Mouse (Mus musculus) forebrain, embryonic 10.5 days (tissue): ENCODE measurements at regions not wholly inside any gene's neighbourhood (a gene's known extent, or its start where the extent isn't known, plus 50 kb on each side); places are given as distances from the start of the nearest gene placed in this dataset.

ENCODE experiments used
- DNase-seq: peaks from one replicate; pipeline ENCODE4 v3.0.0-alpha.2; 2017; ENCODE audit warnings: low spot score; ENCODE audit errors: extremely low spot score
- H3K27ac ChIP-seq: fragments of 300-500 bp; sonication (generic); 2 replicates; pipeline ENCODE4 v1.5.1; 2016; ENCODE audit warnings: mild to moderate bottlenecking
- H3K27me3 ChIP-seq: fragments of 300-500 bp; sonication (generic); 2 replicates; pipeline ENCODE4 v1.6.1; 2016; ENCODE audit warnings: mild to moderate bottlenecking; ENCODE audit not compliant: poor library complexity, severe bottlenecking
- H3K36me3 ChIP-seq: fragments of 300-500 bp; sonication (generic); replicated peaks from 2 replicates; pipeline ENCODE4 v1.6.1; 2016; ENCODE audit warnings: mild to moderate bottlenecking, moderate library complexity
- H3K4me1 ChIP-seq: fragments of 300-500 bp; sonication (generic); 2 replicates; pipeline ENCODE4 v1.6.1; 2016
- H3K4me3 ChIP-seq: fragments of 300-500 bp; sonication (generic); 2 replicates; pipeline ENCODE4 v1.5.1; 2016; ENCODE audit warnings: mild to moderate bottlenecking, moderate library complexity
- H3K9me3 ChIP-seq: fragments of 300-500 bp; sonication (generic); 2 replicates; pipeline ENCODE4 v1.6.1; 2016; ENCODE audit warnings: mild to moderate bottlenecking, moderate library complexity
- WGBS: fragments of 180-500 bp; shearing (Covaris S2); methylation state at CpG from one replicate; pipeline ENCODE4 v1.1.7; 2016; 5-methylcytosine and 5-hydroxymethylcytosine counted together

GRCm38 (mm10) chr16:7951616-7952015 lies 473.3 kb downstream of the Tmem114 start:
- no peak overlapping the region for H3K27ac ChIP-seq
- no peaks in the 10 kb centered on the region for H3K9me3 ChIP-seq
- H3K27me3 ChIP-seq: no peaks in the 10 kb centered on the region
- H3K36me3 ChIP-seq: no peaks in the 10 kb centered on the region
- no peak overlapping the region for H3K4me3 ChIP-seq
- 86% methylated on average over 2 of the region's 2 CpGs for WGBS
- DNase-seq: no peak
- H3K4me1 ChIP-seq: no peaks in the 10 kb centered on the region

- 80% methylated on average over 2 of the region's 2 CpGs for WGBS
Measured at GRCm38 (mm10) chr16:7942333-7942732, 482.6 kb downstream of the Tmem114 start.

DNA sequence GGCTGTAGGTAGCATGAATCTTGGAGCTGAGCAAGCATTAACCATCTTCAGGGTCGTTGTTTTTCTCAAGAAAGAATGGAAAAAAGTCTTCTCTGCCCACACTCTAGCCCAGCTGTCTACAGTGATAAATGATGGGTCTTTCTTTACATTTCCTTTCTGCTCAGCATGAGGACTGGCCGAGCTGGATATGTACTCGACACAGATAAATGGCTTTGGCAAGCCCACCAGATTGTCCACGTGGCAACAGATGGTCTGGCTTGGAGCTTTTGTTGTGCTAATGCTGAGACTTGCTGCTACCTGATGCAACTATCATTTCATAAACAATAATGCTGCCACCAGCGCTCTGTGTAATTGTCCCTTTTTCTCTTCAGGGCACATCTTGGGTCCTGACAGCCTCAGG lies 487.8 kb downstream of the Tmem114 start:
- 82% methylated on average over 5 of the region's 5 CpGs for WGBS
- DNase-seq: no peak
- H3K4me1 ChIP-seq: no peaks in the 10 kb centered on the region
- no peaks in the 10 kb centered on the region for H3K9me3 ChIP-seq
- H3K4me3 ChIP-seq: no peak overlapping the region
- no peak overlapping the region for H3K27ac ChIP-seq
- 0 out of 2 replicates have a peak, but pooled peaks cover 9% of the 10 kb centered on the region for H3K27me3 ChIP-seq
- no peaks in the 10 kb centered on the region for H3K36me3 ChIP-seq

More at GRCm38 (mm10) chr16:7942333-7942732, 482.6 kb downstream of the Tmem114 start:
- Histone ChIP-seq H3K27ac (no peak overlapping the region), H3K4me1 (no peaks in the 10 kb centered on the region), H3K4me3 (no peak overlapping the region), H3K27me3 (0 out of 2 replicates have a peak, but pooled peaks cover 2% of the 10 kb centered on the region), H3K9me3 (no peaks in the 10 kb centered on the region), H3K36me3 (no peaks in the 10 kb centered on the region)
- DNase-seq: no peak

DNA sequence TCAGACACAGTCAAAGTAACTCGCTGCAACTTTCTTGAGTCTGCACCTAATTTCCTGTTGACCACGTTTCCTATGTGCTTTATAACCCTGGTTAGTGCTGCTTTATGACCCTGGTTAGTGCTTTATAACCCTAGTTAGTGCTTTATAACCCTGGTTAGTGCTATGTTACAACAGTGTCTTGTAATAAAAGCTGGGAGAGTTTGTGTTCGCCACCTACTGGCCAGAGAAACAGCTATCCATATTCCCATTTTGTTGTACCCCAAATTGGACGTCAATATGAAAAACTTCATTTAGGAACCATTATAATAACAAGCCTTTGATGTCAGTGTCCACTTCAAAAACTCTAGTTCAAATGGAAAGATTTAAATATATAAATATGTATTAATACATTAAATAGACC lies 492.6 kb downstream of the Tmem114 start:
- 64% methylated on average over 4 of the region's 4 CpGs for WGBS
- Histone ChIP-seq H3K4me1 (no peaks in the 10 kb centered on the region), H3K36me3 (no peaks in the 10 kb centered on the region), H3K27ac (no peak overlapping the region), H3K4me3 (no peak overlapping the region), H3K27me3 (0 out of 2 replicates have a peak, but pooled peaks cover 8% of the 10 kb centered on the region), H3K9me3 (no peaks in the 10 kb centered on the region)
- no peak for DNase-seq

DNA sequence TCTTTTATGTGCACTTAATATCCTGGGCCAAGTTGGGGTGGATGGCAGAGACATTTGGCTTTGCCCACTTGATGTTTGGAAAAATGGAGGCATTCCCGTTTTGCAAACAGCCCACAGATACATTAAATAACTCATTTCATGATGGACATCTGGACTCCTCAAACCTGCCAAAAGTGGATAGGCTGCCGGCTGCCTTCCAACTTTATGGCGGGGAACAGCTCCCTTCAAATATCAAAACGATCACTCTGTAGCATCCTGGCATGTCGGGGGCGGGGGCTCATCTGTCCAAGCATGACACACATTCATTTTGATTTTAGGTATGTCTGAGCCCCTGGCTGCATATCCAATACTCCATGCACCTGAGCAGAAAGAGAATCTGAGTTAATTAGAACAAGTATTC lies 493.3 kb downstream of the Tmem114 start:
- 93% methylated on average over 6 of the region's 6 CpGs for WGBS
- Histone ChIP-seq H3K36me3 (no peaks in the 10 kb centered on the region), H3K27me3 (0 out of 2 replicates have a peak, but pooled peaks cover 1% of the 10 kb centered on the region), H3K4me1 (no peaks in the 10 kb centered on the region), H3K27ac (no peak overlapping the region), H3K4me3 (no peak overlapping the region), H3K9me3 (no peaks in the 10 kb centered on the region)
- DNase-seq: no peak

- H3K4me1 ChIP-seq: no peaks in the 10 kb centered on the region
- no peak overlapping the region for H3K27ac ChIP-seq
- H3K27me3 ChIP-seq: no peaks in the 10 kb centered on the region
- 88% methylated on average over 4 of the region's 4 CpGs for WGBS
- H3K4me3 ChIP-seq: no peak overlapping the region
- no peaks in the 10 kb centered on the region for H3K36me3 ChIP-seq
- DNase-seq: no peak
- H3K9me3 ChIP-seq: no peaks in the 10 kb centered on the region
Measured at GRCm38 (mm10) chr16:7929112-7929511, 495.8 kb downstream of the Tmem114 start.

GRCm38 (mm10) chr16:7928391-7928935 lies 496.5 kb downstream of the Tmem114 start:
- H3K4me1 ChIP-seq: no peaks in the 10 kb centered on the region
- H3K27me3 ChIP-seq: no peaks in the 10 kb centered on the region
- no peak overlapping the region for H3K27ac ChIP-seq
- H3K4me3 ChIP-seq: no peak overlapping the region
- H3K9me3 ChIP-seq: no peaks in the 10 kb centered on the region
- 86% methylated on average over 6 of the region's 6 CpGs for WGBS
- DNase-seq: no peak
- no peaks in the 10 kb centered on the region for H3K36me3 ChIP-seq

DNA sequence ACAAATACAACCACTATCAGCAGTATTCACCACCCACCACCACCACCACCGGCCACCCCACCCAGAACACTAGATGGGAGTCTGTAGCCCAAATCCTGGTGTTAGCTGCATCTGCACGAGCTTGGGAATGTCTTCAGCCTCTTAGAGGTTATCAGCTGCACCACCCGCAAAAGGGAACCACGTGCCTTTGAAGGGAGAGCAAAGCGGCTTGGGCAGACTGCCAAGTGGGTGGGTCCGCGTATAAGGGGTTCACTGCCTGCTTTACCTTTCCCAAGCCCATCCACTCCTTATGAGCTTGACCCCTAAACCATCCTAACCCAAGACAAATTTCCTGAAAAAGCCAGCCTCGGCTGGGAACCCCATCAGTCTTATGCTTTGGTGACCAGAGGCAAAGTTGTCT lies 497.2 kb downstream of the Tmem114 start:
- no peaks in the 10 kb centered on the region for H3K4me1 ChIP-seq
- H3K36me3 ChIP-seq: no peaks in the 10 kb centered on the region
- 85% methylated on average over 8 of the region's 8 CpGs for WGBS
- H3K27me3 ChIP-seq: no peaks in the 10 kb centered on the region
- DNase-seq: no peak
- H3K4me3 ChIP-seq: no peak overlapping the region
- H3K9me3 ChIP-seq: no peaks in the 10 kb centered on the region
- H3K27ac ChIP-seq: no peak overlapping the region

DNA sequence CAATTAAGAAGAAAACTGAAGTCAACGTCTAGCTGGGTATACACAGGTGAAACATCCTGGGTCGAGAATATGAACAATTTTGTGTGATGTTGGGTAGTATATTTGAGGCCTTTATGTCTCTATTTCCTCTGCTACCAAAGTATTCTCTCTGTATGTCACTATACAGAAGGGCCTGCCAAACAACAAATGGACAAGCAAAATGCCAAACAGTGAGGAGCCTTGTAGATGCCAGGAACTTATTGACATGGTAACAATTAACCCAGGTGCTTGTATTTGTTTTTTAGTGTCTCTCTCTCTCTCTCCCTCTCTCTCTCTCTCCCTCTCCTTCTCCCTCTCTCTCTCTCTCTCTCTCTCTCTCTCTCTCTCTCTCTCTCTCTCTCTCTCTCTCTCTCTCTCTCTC lies 529.1 kb downstream of the Tmem114 start:
- H3K4me3 ChIP-seq: no peak overlapping the region
- DNase-seq: no peak
- no peaks in the 10 kb centered on the region for H3K9me3 ChIP-seq
- no peaks in the 10 kb centered on the region for H3K27me3 ChIP-seq
- WGBS: 80% methylated on average over 2 of the region's 2 CpGs
- H3K36me3 ChIP-seq: no peaks in the 10 kb centered on the region
- no peaks in the 10 kb centered on the region for H3K4me1 ChIP-seq
- H3K27ac ChIP-seq: no peak overlapping the region

- Histone ChIP-seq H3K36me3 (no peaks in the 10 kb centered on the region), H3K4me3 (no peak overlapping the region), H3K27me3 (no peaks in the 10 kb centered on the region), H3K9me3 (no peaks in the 10 kb centered on the region), H3K4me1 (no peaks in the 10 kb centered on the region), H3K27ac (no peak overlapping the region)
- no peak for DNase-seq
- WGBS: 86% methylated on average over 5 of the region's 5 CpGs
Measured at GRCm38 (mm10) chr16:7892799-7893198, 532.1 kb downstream of the Tmem114 start.

DNA sequence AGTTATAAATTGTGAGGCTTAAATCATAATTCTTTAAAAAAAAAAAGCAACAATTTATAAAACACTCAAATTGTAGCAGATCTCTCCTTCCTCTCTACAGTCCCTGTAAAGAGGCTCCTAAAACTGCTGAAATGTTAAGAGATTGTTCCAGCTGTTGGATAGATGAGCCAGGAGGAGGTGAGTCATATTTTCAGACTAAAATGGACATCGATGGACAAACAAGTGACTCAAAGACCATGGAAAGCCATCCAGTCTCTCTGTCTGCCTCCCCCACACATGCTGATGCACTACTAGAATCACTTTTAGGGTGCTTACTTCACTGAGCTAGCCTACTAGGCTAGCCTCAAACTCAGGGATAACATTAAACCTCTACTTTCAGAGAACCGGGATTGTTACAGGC lies 561.5 kb downstream of the Tmem114 start:
- 92% methylated on average over 2 of the region's 2 CpGs for WGBS
- no peak for DNase-seq

GRCm38 (mm10) chr16:7839139-7839538 lies 585.8 kb downstream of the Tmem114 start:
- H3K4me1 ChIP-seq: no peaks in the 10 kb centered on the region
- no peaks in the 10 kb centered on the region for H3K36me3 ChIP-seq
- H3K4me3 ChIP-seq: no peak overlapping the region
- no peak overlapping the region for H3K27ac ChIP-seq
- no peaks in the 10 kb centered on the region for H3K9me3 ChIP-seq
- no peak for DNase-seq
- H3K27me3 ChIP-seq: no peaks in the 10 kb centered on the region
- 87% methylated on average over 5 of the region's 5 CpGs for WGBS

More for the DNA sequence above, 561.5 kb downstream of the Tmem114 start:
- Histone ChIP-seq H3K27ac (no peak overlapping the region), H3K9me3 (no peaks in the 10 kb centered on the region), H3K27me3 (no peaks in the 10 kb centered on the region), H3K36me3 (no peaks in the 10 kb centered on the region), H3K4me1 (no peaks in the 10 kb centered on the region), H3K4me3 (no peak overlapping the region)

- H3K27me3 ChIP-seq: no peaks in the 10 kb centered on the region
- no peaks in the 10 kb centered on the region for H3K36me3 ChIP-seq
- H3K4me1 ChIP-seq: peaks cover 11% of the 10 kb centered on the region
- no peak for DNase-seq
- no peak overlapping the region for H3K27ac ChIP-seq
- WGBS: 59% methylated on average over 6 of the region's 6 CpGs
- no peaks in the 10 kb centered on the region for H3K9me3 ChIP-seq
- H3K4me3 ChIP-seq: no peak overlapping the region
Measured at GRCm38 (mm10) chr16:7831142-7831541, 593.8 kb downstream of the Tmem114 start.
